Mouse (Mus musculus) retina, adult 2 months (tissue): ENCODE measurements around the gene Zdhhc14.

Experiments
- DNase-seq: peaks from one replicate; pipeline ENCODE4 v3.0.0-alpha.2; 2012; ENCODE audit warnings: low read depth, low spot score

Gene Zdhhc14

GRCm38 (mm10) chr17:5770265-5771249 is 278.2 kb downstream of the Zdhhc14 start:
- DNase-seq, result no peak

- no peak for DNase-seq
Observed at GRCm38 (mm10) chr17:5780213-5780975, 288.0 kb downstream of the Zdhhc14 start.

GRCm38 (mm10) chr17:5785238-5785637 is 292.9 kb downstream of the Zdhhc14 start:
- DNase-seq, result no peak

GRCm38 (mm10) chr17:5792164-5792791 is 299.9 kb downstream of the Zdhhc14 start:
- DNase-seq, result no peak

GRCm38 (mm10) chr17:5793593-5793992 is 301.2 kb downstream of the Zdhhc14 start:
- no peak for DNase-seq

- DNase-seq, result no peak
Observed at GRCm38 (mm10) chr17:5794276-5794675, 301.9 kb downstream of the Zdhhc14 start.

GRCm38 (mm10) chr17:5795369-5795768 is 303.0 kb downstream of the Zdhhc14 start:
- DNase-seq, result no peak

GRCm38 (mm10) chr17:5795878-5796277 is 303.5 kb downstream of the Zdhhc14 start:
- DNase-seq, result peak; percentile 56

- DNase-seq, result no peak
Observed at GRCm38 (mm10) chr17:5797124-5797760, 304.9 kb downstream of the Zdhhc14 start.

GRCm38 (mm10) chr17:5798221-5798801 is 306.0 kb downstream of the Zdhhc14 start:
- no peak for DNase-seq

- DNase-seq, result no peak
Observed at GRCm38 (mm10) chr17:5798900-5799299, 306.5 kb downstream of the Zdhhc14 start.

- no peak for DNase-seq
Observed at GRCm38 (mm10) chr17:5799396-5800021, 307.2 kb downstream of the Zdhhc14 start.

- DNase-seq, result no peak
Observed at GRCm38 (mm10) chr17:5800254-5800653, 307.9 kb downstream of the Zdhhc14 start.

GRCm38 (mm10) chr17:5800824-5801560 is 308.6 kb downstream of the Zdhhc14 start:
- DNase-seq, result no peak

- no peak for DNase-seq
Observed at GRCm38 (mm10) chr17:5801761-5802655, 309.7 kb downstream of the Zdhhc14 start.

GRCm38 (mm10) chr17:5802656-5802955 is 310.2 kb downstream of the Zdhhc14 start:
- DNase-seq, result no peak
